Mouse (Mus musculus): ENCODE measurements at regions not wholly inside any gene's neighbourhood (a gene's known extent, or its start where the extent isn't known, plus 50 kb on each side); places are given as distances from the start of the nearest gene placed in this dataset.

DNA sequence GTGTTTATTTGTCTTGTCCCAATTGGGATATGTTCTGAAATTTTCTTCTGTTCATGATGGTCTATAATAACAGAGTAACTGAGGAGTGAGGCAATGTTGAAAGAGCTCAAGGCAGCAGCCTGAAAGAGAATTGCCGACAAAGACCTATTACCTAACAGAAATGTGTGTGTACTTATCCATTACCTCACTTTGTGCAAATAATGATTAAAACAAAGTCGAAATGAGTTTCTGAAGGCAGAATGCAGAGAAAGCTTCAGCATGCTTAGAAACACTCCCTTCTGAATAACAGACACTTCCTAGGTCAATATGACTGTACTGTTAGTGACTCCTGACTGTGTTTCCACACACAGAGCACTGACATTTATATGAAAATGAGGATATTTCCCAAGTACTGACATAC lies 63.0 kb downstream of the Kbtbd8 start:
- no peak for DNase-seq

GRCm38 (mm10) chr6:95182238-95182637 lies 65.2 kb downstream of the Kbtbd8 start:
- DNase-seq = no peak

DNA sequence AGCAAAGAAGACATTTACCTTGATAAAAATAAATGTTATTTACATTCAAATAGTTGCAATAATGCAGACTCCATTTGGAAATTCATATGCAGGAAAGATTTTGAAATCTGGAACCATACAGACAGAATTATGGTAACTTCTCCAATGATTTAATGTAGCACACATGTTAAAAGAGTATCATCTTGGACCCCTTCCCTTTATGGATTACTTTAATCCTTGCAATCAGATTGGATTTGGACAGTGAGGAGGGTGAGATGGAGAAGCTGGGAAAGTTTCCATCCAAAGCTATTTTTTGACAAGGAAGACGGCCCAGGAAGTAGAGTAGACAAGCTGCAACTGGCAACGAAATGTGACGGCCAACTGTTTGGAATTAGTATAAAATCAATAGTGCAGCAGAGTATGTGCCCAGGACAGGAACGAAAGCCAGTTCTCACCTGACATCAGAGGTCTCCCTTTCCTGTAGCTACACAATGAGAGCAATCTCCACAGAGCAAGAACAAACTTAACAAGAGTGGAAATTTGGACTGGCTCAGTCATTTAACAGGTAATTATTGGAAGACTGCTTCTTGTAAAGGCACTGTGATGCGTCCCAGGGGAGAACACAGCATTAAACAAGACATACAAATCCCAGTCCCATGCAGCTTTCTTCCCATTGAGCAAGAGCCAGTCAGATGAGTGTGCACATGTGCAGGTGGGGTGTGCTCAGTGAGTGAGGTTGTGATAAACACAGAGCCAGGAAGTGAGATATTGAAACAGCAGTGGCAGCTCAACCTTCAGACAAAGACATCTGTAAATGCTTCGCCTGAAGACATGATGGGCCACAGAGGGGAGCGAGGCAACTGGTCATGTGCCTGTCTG lies 68.3 kb downstream of the Kbtbd8 start:
- no peak for DNase-seq

GRCm38 (mm10) chr6:95196631-95197030 lies 79.6 kb downstream of the Kbtbd8 start:
- no peak for DNase-seq

DNA sequence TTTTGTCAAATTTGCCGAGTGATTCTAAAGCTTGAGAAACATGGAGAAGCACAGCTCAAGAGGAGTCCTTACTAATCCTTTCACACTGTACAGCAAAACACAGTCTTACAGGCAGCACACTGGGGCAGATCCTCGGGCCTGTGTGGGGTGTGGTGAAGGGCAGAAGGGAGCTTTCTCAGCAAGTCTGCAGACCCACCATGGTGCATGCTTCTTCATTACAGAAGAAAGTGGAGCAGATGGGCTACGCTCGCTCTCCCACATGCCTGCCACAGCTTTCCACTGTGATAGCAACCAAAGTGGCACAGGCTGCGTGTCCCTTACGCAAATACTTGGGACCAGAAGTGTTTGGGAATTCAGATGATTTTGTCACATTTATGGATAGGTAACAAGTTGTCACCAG lies 81.6 kb downstream of the Kbtbd8 start:
- DNase-seq = no peak

DNA sequence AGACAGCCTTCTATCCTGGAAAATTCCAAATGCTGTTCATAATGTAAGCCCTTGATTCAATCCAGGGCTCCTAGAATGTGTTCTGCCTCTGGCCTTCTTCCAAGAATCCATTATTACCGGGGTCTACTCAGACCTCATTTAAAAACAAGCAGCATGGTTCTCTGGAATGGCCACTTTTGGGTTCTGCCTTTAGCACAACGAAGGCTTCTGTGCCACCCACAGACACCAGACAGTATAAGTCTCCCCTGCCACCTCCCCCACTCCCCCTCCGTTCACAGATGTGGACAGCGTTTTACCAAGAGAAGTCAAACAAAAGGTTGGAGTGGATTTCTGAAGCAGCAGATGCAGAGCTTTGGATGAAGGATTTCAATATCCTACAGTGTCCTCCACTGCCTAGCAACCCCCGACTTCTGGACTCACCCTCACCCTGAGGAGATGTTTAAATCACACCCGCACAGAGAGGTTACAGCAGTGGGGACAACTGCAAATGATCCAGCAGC lies 85.3 kb downstream of the Kbtbd8 start:
- DNase-seq = no peak

- DNase-seq = no peak
Observed at GRCm38 (mm10) chr6:95202978-95203377, 85.9 kb downstream of the Kbtbd8 start.

DNA sequence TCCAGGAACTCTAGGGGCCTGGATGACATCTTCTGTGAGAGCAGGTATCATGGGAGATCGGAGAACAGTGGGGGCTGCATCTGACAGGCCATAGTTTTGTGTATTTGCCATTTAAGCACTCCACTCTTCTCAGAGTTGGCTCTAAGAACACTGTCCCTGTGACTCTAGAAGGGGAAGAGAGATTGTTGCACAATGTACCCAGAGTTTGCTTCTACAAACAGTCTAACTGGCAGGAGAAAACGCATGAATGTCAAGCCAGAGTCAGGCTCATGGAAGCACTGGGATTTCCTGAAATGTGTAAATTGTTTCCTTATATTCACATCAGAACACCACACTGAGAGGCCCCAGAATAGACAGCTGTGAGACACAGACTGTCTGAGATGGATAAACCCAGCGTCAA lies 87.2 kb downstream of the Kbtbd8 start:
- DNase-seq = no peak

- DNase-seq = peak; percentile 20 to 25
Observed at GRCm38 (mm10) chr6:95207063-95207462, 90.0 kb downstream of the Kbtbd8 start.

DNA sequence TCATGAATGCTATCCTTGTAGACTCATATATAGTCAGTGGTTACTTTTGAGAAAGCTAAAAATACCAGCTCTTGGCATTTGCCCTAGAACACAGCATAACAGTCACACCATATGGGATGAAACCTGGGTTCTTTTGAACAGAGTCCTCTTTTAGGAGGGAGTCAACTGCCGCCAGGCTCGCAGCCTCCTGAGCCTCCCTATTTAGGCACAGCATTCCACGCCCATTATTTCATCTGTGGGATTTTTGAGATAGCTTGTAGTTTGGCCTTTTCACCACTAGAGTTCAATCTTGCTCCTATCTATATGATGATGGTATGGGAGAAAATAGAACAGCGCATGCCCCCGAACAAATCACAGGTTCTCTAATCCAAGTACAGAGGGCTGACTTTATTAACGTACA lies 100.4 kb downstream of the Kbtbd8 start:
- peak; percentile 4 to 13 for DNase-seq

GRCm38 (mm10) chr6:95218830-95219229 lies 101.8 kb downstream of the Kbtbd8 start:
- DNase-seq = no peak

- peak; percentile 76 to 77 for DNase-seq
Observed at GRCm38 (mm10) chr6:95223537-95223936, 98.4 kb upstream of the Gm10234 start.

DNA sequence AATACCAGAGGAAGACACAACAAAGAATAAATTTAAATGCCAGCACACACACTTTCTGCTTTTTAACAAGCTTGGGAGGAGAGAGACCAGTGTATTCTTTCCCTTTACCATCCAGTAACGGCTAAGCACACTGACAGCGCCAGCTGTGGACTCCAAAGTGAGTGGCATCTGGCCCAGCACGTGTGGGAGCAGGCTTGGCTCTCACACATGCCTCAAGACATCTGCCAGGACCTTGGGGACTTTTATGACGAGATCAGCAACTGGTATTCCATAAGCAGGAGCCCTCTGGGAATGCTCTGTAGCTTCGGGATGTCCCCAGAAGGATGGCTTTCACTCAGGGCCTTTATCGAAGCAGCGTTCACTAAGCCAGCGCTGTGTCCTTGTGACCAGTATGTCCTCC lies 92.0 kb upstream of the Gm10234 start:
- DNase-seq = no peak

DNA sequence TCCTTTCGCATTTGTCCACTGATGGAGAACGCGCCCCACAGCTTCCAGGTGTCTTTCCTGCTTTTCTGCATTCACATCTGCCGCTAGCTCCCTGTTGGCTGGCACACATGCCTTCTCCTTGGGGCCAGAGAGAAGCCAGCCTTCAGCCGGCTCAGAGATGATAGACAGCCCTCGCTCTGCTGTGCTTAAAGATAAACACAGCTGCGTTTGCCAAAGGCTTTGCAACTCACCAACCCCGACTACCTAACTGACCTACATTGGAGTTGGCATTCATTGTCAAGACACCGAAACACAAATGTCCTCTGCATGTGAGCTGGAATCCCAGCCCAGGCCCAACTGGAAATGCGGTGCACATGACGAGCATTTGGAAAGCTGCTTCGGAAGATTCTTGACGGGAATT lies 87.2 kb upstream of the Gm10234 start:
- DNase-seq = no peak

DNA sequence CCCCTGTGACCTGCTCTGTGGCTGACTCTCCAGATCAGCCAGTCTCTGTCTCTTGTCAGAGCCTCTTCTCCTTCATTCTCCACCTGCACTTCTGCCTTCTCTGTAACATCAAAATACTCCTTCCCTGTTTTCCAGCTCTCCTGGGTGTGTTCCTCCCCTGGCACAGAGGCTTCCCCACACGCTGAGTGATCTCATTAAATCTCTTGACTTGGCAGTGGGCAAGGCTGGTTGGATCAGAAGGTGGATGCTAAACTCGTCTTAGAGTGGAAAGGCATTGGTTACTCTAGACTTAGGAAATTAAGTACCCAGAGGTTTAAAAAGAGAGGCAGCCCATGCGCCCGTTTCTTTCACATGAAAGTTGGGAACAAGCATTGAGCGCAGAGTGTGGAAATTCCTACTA lies 78.3 kb upstream of the Gm10234 start:
- DNase-seq = no peak

DNA sequence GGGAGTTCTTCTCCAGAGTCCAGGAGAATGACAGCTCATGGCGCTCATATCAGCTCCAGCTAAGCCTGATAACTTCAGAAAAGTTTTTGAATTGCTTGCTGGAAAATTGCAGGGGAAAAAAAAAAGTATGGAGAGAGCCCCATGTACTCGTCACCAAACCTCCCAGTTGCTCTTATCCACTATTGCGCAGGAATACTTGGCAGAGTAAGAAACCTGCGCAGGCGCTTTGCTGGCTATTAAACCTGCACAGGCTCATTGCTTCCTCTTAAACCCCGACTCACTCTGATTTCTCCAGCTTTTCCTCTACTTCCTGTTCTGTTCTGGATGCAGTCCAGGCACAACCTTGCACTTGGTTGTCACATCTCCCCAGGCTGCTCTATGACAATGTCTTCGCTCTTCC lies 77.0 kb upstream of the Gm10234 start:
- DNase-seq = no peak

DNA sequence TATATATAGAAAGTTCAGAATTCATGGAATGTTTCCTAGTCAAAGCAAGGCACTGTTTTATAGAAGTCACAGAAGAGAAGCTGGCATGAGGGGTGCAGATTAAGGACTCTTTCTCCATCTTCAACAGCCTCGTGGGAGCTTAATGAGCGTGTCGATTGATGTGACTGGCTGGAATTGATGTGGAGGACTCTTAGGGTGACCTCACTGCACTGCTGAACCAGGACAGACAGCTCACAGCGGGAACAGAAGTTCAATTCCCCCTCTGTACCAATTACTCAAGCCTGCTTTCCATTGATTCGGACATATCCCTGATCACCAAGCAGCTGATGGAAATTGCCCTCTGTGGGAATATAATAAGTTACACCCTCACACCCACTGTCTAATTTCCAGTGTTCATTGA lies 65.6 kb upstream of the Gm10234 start:
- DNase-seq = no peak

GRCm38 (mm10) chr6:95261001-95261400 lies 60.9 kb upstream of the Gm10234 start:
- no peak for DNase-seq

DNA sequence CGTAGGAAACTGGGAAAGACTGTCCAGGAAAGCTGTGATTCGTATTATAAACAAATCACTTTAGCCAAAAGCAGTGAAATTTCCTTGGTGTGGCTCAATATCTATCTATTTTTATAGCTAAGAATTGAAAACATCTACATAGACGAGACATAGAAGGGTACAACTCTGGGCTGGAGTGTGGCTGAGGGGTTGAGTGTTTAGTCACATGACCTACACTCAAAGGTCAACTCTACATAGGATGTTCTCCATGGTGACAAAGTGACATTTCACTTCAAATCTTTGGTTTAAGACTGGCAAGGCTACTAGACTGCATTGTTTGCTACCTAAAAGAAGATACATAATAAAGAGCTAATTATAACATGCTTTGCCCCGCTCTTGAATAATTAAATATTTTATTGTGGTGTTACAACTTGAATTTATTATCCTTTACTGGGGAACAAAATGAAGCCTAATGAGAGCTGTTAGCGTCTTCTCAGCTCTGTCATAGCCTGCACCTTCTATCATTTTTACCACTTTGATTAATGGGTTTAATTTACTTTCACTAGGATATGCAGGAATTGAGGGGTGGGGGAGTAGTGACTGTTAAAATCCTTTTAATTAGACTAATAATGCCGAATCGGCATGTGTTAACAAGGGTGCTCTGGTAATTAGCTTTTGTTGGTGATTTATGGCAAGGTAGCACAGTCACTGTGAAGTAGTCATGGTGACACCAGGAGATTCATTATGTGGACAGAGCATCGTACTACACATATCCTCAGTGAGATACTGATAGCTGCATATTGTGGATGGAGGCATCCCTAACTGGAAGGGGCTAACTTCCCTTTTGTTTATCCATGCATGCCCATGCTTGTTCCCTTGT lies 57.7 kb upstream of the Gm10234 start:
- DNase-seq = no peak

DNA sequence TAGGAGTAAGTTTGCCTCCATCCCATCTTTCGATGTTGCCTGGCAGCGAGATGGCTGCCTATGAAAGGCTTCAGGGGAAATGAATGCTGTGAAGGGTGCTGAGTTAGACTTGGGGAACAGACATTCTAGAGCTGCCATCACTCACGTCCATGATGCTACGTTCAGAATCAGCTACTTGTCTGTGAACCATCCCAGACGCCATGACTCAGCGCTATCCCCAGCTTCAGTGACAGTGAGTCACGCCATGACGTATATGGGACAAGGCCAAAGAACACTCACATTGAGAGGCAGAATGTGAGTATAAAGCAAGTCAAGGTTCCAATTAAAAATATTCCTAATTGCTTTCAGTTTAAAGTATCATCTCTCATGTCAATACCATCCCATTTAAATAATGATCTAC lies 52.4 kb upstream of the Gm10234 start:
- DNase-seq = no peak

Data from cerebellum, postnatal 36 days (tissue).